Mouse (Mus musculus): ENCODE data around the gene Ern2. TPM values are rescaled to one million over a fixed set of nuclear protein-coding genes. Genes with fewer than 3 reads are reported as not detected.

The Ern2 gene
- polyA plus RNA-seq, 1 experiment from 2014 or later, result not detected

- no peaks in the 10 kb centered on the region for H3K4me1 ChIP-seq (replicated peaks; ENCODE audit: control insufficient read depth, insufficient read depth, low read length)
- no peaks in the 10 kb centered on the region for H3K36me3 ChIP-seq (ENCODE audit: control insufficient read depth, insufficient read depth, low read length)
- no peak overlapping the region for H3K4me2 ChIP-seq
- DNase-seq (ENCODE audit: low spot score) (no peak), ATAC-seq (replicated peaks; ENCODE audit: low FRiP score) (no peak)
- no peak overlapping the region for H3K9ac ChIP-seq (ENCODE audit: low read depth, low read length)
- no peaks in the 10 kb centered on the region for H3K9me3 ChIP-seq (ENCODE audit: control insufficient read depth, low read length)
- 0 out of 2 replicates have a peak, but pooled peaks cover 2% of the 10 kb centered on the region for H3K27me3 ChIP-seq (replicated peaks; ENCODE audit: control insufficient read depth, insufficient read depth, low read length)
- 74% methylated on average over 7 of the region's 7 CpGs for WGBS
- H3K27ac ChIP-seq (ENCODE audit: low read depth, low read length), result no peak overlapping the region
- no peak overlapping the region for H3K4me3 ChIP-seq (ENCODE audit: low read depth, low read length)
Observed at GRCm38 (mm10) chr7:122180720-122181119, 5.3 kb downstream of the Ern2 start.

- no peak overlapping the region for H3K27ac ChIP-seq (ENCODE audit: low read depth, low read length)
- 53% methylated on average over 10 of the region's 10 CpGs for WGBS
- peaks cover 36% of the 10 kb centered on the region for H3K36me3 ChIP-seq (ENCODE audit: control insufficient read depth, insufficient read depth, low read length)
- no peak overlapping the region for H3K9ac ChIP-seq (ENCODE audit: low read depth, low read length)
- DNase-seq (ENCODE audit: low spot score) (no peak), ATAC-seq (replicated peaks; ENCODE audit: low FRiP score) (no peak)
- no peak overlapping the region for H3K4me2 ChIP-seq
- no peaks in the 10 kb centered on the region for H3K27me3 ChIP-seq (replicated peaks; ENCODE audit: control insufficient read depth, insufficient read depth, low read length)
- H3K9me3 ChIP-seq (ENCODE audit: control insufficient read depth, low read length), result no peaks in the 10 kb centered on the region
- H3K4me3 ChIP-seq (ENCODE audit: low read depth, low read length), result no peak overlapping the region
- no peaks in the 10 kb centered on the region for H3K4me1 ChIP-seq (replicated peaks; ENCODE audit: control insufficient read depth, insufficient read depth, low read length)
Observed at GRCm38 (mm10) chr7:122171613-122172012, 14.4 kb downstream of the Ern2 start.

- 77% methylated on average over 6 of the region's 6 CpGs for WGBS
- Histone ChIP-seq H3K9me3 (ENCODE audit: control insufficient read depth, low read length) (no peaks in the 10 kb centered on the region), H3K9ac (ENCODE audit: low read depth, low read length) (no peak overlapping the region), H3K27ac (ENCODE audit: low read depth, low read length) (no peak overlapping the region), H3K36me3 (ENCODE audit: control insufficient read depth, insufficient read depth, low read length) (peaks cover 43% of the 10 kb centered on the region), H3K4me2 (no peak overlapping the region), H3K27me3 (replicated peaks; ENCODE audit: control insufficient read depth, insufficient read depth, low read length) (no peaks in the 10 kb centered on the region), H3K4me3 (ENCODE audit: low read depth, low read length) (no peak overlapping the region), H3K4me1 (replicated peaks; ENCODE audit: control insufficient read depth, insufficient read depth, low read length) (no peaks in the 10 kb centered on the region)
- DNase-seq (ENCODE audit: low spot score) (no peak), ATAC-seq (replicated peaks; ENCODE audit: low FRiP score) (no peak)
Observed at GRCm38 (mm10) chr7:122170705-122171104, 15.3 kb downstream of the Ern2 start.

GRCm38 (mm10) chr7:122167203-122167602 lies 18.8 kb downstream of the Ern2 start:
- peaks cover 69% of the 10 kb centered on the region for H3K36me3 ChIP-seq (ENCODE audit: control insufficient read depth, insufficient read depth, low read length)
- no peak overlapping the region for H3K4me3 ChIP-seq (ENCODE audit: low read depth, low read length)

GRCm38 (mm10) chr7:122163766-122164165 lies 22.2 kb downstream of the Ern2 start:
- H3K27ac ChIP-seq (ENCODE audit: low read depth, low read length), result no peak overlapping the region

More at GRCm38 (mm10) chr7:122167203-122167602, 18.8 kb downstream of the Ern2 start:
- WGBS, result 91% methylated on average over 7 of the region's 7 CpGs
- Histone ChIP-seq H3K4me1 (replicated peaks; ENCODE audit: control insufficient read depth, insufficient read depth, low read length) (no peaks in the 10 kb centered on the region), H3K27me3 (replicated peaks; ENCODE audit: control insufficient read depth, insufficient read depth, low read length) (no peaks in the 10 kb centered on the region), H3K9me3 (ENCODE audit: control insufficient read depth, low read length) (no peaks in the 10 kb centered on the region), H3K4me2 (no peak overlapping the region), H3K9ac (ENCODE audit: low read depth, low read length) (no peak overlapping the region), H3K27ac (ENCODE audit: low read depth, low read length) (no peak overlapping the region)
- DNase-seq (ENCODE audit: low spot score) (no peak), ATAC-seq (replicated peaks; ENCODE audit: low FRiP score) (no peak)

GRCm38 (mm10) chr7:122160037-122160436 lies 26.0 kb downstream of the Ern2 start:
- Histone ChIP-seq H3K36me3 (ENCODE audit: control insufficient read depth, insufficient read depth, low read length) (peaks cover 26% of the 10 kb centered on the region), H3K4me1 (replicated peaks; ENCODE audit: control insufficient read depth, insufficient read depth, low read length) (peaks cover 13% of the 10 kb centered on the region), H3K9ac (ENCODE audit: low read depth, low read length) (peak overlapping the region; percentile 94), H3K27ac (ENCODE audit: low read depth, low read length) (peak overlapping the region; percentile 81), H3K27me3 (replicated peaks; ENCODE audit: control insufficient read depth, insufficient read depth, low read length) (no peaks in the 10 kb centered on the region), H3K4me2 (peak overlapping the region; percentile 91), H3K4me3 (ENCODE audit: low read depth, low read length) (peak overlapping the region; percentile 89), H3K9me3 (ENCODE audit: control insufficient read depth, low read length) (no peaks in the 10 kb centered on the region)
- no peak for DNase-seq (ENCODE audit: low spot score)
- no peak for ATAC-seq (replicated peaks; ENCODE audit: low FRiP score)
- WGBS, result 0% methylated on average over 12 of the region's 12 CpGs

More at GRCm38 (mm10) chr7:122163766-122164165, 22.2 kb downstream of the Ern2 start:
- no peaks in the 10 kb centered on the region for H3K27me3 ChIP-seq (replicated peaks; ENCODE audit: control insufficient read depth, insufficient read depth, low read length)
- H3K4me1 ChIP-seq (replicated peaks; ENCODE audit: control insufficient read depth, insufficient read depth, low read length), result peaks cover 7% of the 10 kb centered on the region
- H3K4me2 ChIP-seq, result no peak overlapping the region
- no peak overlapping the region for H3K4me3 ChIP-seq (ENCODE audit: low read depth, low read length)
- H3K36me3 ChIP-seq (ENCODE audit: control insufficient read depth, insufficient read depth, low read length), result peaks cover 55% of the 10 kb centered on the region
- no peak for DNase-seq (ENCODE audit: low spot score)
- 92% methylated on average over 8 of the region's 8 CpGs for WGBS
- H3K9ac ChIP-seq (ENCODE audit: low read depth, low read length), result no peak overlapping the region
- no peak for ATAC-seq (replicated peaks; ENCODE audit: low FRiP score)
- H3K9me3 ChIP-seq (ENCODE audit: control insufficient read depth, low read length), result no peaks in the 10 kb centered on the region

- no peaks in the 10 kb centered on the region for H3K9me3 ChIP-seq (ENCODE audit: control insufficient read depth, low read length)
- DNase-seq (ENCODE audit: low spot score), result peak; percentile 88
- peak within 1 kb of the TSS; percentile 91 for H3K4me2 ChIP-seq
- H3K4me1 ChIP-seq (replicated peaks; ENCODE audit: control insufficient read depth, insufficient read depth, low read length), result peaks cover 13% of the 10 kb centered on the region
- H3K36me3 ChIP-seq (ENCODE audit: control insufficient read depth, insufficient read depth, low read length), result peaks cover 19% of the 10 kb centered on the region
- WGBS, result under 1% methylated on average over 63 of the region's 63 CpGs
- peak within 1 kb of the TSS; percentile 89 for H3K4me3 ChIP-seq (ENCODE audit: low read depth, low read length)
- H3K27me3 ChIP-seq (replicated peaks; ENCODE audit: control insufficient read depth, insufficient read depth, low read length), result no peaks in the 10 kb centered on the region
- H3K9ac ChIP-seq (ENCODE audit: low read depth, low read length), result peak within 1 kb of the TSS; percentile 94
- H3K27ac ChIP-seq (ENCODE audit: low read depth, low read length), result peak within 1 kb of the TSS; percentile 81
- ATAC-seq (replicated peaks; ENCODE audit: low FRiP score), result peak; percentile 95
Observed at GRCm38 (mm10) chr7:122158915-122159902, 26.8 kb downstream of the Ern2 start, which contains the start of gene Plk1. TSS of gene Plk1 (plus strand) at chr7:122159439.

- no peaks in the 10 kb centered on the region for H3K9me3 ChIP-seq (ENCODE audit: control insufficient read depth, low read length)
- H3K9ac ChIP-seq (ENCODE audit: low read depth, low read length), result peak overlapping the region; percentile 94
- ATAC-seq (replicated peaks; ENCODE audit: low FRiP score), result peak; percentile 5; the same call in 1 of the 2 replicates
- H3K4me3 ChIP-seq (ENCODE audit: low read depth, low read length), result peak overlapping the region; percentile 89
- H3K4me1 ChIP-seq (replicated peaks; ENCODE audit: control insufficient read depth, insufficient read depth, low read length), result peaks cover 13% of the 10 kb centered on the region
- peaks cover 14% of the 10 kb centered on the region for H3K36me3 ChIP-seq (ENCODE audit: control insufficient read depth, insufficient read depth, low read length)
- no peak for DNase-seq (ENCODE audit: low spot score)
- H3K27ac ChIP-seq (ENCODE audit: low read depth, low read length), result peak overlapping the region; percentile 81
- 7% methylated on average over 13 of the region's 13 CpGs for WGBS
- peak overlapping the region; percentile 91 for H3K4me2 ChIP-seq
- no peaks in the 10 kb centered on the region for H3K27me3 ChIP-seq (replicated peaks; ENCODE audit: control insufficient read depth, insufficient read depth, low read length)
Observed at GRCm38 (mm10) chr7:122158488-122158887, 27.5 kb downstream of the Ern2 start.

Measured in liver, embryonic 11.5 days (tissue).